8 mouse cellular contexts compared by ENCODE assay signal in the genomic region with DNA sequence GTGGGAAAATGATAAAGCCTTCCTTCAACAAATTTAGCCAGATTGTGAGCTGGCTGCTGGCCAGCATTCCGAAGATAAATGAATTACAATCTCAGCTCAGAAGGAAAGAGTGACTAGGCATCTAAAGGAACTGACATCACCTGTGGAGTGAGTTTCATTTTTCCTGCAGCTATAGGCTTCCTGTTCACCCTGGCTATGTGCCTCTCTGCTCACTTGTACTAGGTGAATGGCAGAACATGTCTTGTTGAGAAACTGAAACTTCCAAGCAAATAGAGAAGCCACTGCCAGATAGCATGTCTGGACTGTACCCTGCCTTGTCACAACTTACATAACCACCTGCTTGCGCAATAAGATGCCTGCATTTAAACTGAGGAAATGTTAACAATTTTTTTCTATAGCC. TPM values are rescaled to one million over a fixed set of nuclear protein-coding genes. Genes with fewer than 3 reads are reported as not detected.
DNase-seq lines count a peak whose midpoint lies in the region; ATAC-seq and TF ChIP-seq lines count a peak whose summit lies in the region.

No protein-coding gene starts in this region.

- H3K36me3 ChIP-seq in limb, embryonic 14.5 days (ENCODE audit: control insufficient read depth, insufficient read depth, low read length): no peaks in the 10 kb centered on the region
- no peaks in the 10 kb centered on the region for H3K36me3 ChIP-seq in limb, embryonic 10.5 days

- H3K9ac ChIP-seq in limb, embryonic 14.5 days (ENCODE audit: low read depth, low read length, severe bottlenecking): no peak overlapping the region

- no peaks in the 10 kb centered on the region for H3K27me3 ChIP-seq in limb, embryonic 14.5 days (ENCODE audit: control insufficient read depth, insufficient read depth, low read length)
- H3K27me3 ChIP-seq in limb, embryonic 10.5 days (ENCODE audit: low read depth, poor library complexity, severe bottlenecking): no peaks in the 10 kb centered on the region

- TF ChIP-seq CTCF in gastrocnemius, adult 2 months (IDR thresholded peaks at IDR 0.05): no peak

- no peak overlapping the region for H3K4me3 ChIP-seq in limb, embryonic 14.5 days (replicated peaks; ENCODE audit: low read length)
- H3K4me3 ChIP-seq in limb, embryonic 10.5 days: no peak overlapping the region
- H3K4me3 ChIP-seq in gastrocnemius, adult 2 months: no peak overlapping the region

- WGBS in limb, embryonic 14.5 days: 92% methylated on average over 2 of the region's 2 CpGs
- WGBS in limb, embryonic 10.5 days: 84% methylated on average over 2 of the region's 2 CpGs

- H3K27ac ChIP-seq in limb, embryonic 14.5 days (replicated peaks; ENCODE audit: low read depth, low read length): no peak overlapping the region
- H3K27ac ChIP-seq in limb, embryonic 10.5 days: no peak overlapping the region
- H3K27ac ChIP-seq in gastrocnemius, adult 2 months: no peak overlapping the region

- TF ChIP-seq POLR2A in limb, embryonic 14.5 days (IDR thresholded peaks at IDR 0.05; ENCODE audit: borderline replicate concordance, extremely low read depth, insufficient read depth, insufficient read length): no peak

- no peak for ATAC-seq in limb, embryonic 14.5 days (ENCODE audit: low FRiP score, low read depth)
- ATAC-seq in hematopoietic stem cell, adult 5-6 weeks (replicated peaks in 1 of 2; ENCODE audit: insufficient read depth in 1 of 2, low FRiP score in 2 of 2, low TSS enrichment in 1 of 2, low read depth in 1 of 2, poor library complexity in 2 of 2, severe bottlenecking in 2 of 2): peak; percentile 82 to 87
- peak; percentile 87 for ATAC-seq in monocyte, adult 5-6 weeks (replicated peaks; ENCODE audit: insufficient number of reproducible peaks, low FRiP score, low TSS enrichment, poor library complexity, severe bottlenecking)
- ATAC-seq in CD4-positive, CD25-positive, alpha-beta regulatory T cell, adult 4 months: no peak

- H3K4me2 ChIP-seq in limb, embryonic 14.5 days (replicated peaks; ENCODE audit: low read depth, low read length, severe bottlenecking): no peak overlapping the region

- H3K9me3 ChIP-seq in limb, embryonic 14.5 days (ENCODE audit: control insufficient read depth, low read length): no peaks in the 10 kb centered on the region
- no peaks in the 10 kb centered on the region for H3K9me3 ChIP-seq in limb, embryonic 10.5 days (replicated peaks)

- peak; percentile 38 for DNase-seq in limb, embryonic 14.5 days (ENCODE audit: low spot score)
- DNase-seq in limb, embryonic 10.5 days (ENCODE audit: low spot score): no peak
- peak; percentile 52 for DNase-seq in adrenal gland, postnatal 14 days
- DNase-seq in gastrocnemius, adult 2 months: no peak
- DNase-seq in left cerebral cortex, adult 11 months (ENCODE audit: low spot score): no peak

- intact Hi-C loops in gastrocnemius, adult 2 months (cut with DNase I): no loop called here

- peaks cover 4% of the 10 kb centered on the region; the same call in 1 of the 2 replicates for H3K4me1 ChIP-seq in limb, embryonic 14.5 days (ENCODE audit: control insufficient read depth, insufficient read depth, low read length)
- peaks cover 8% of the 10 kb centered on the region for H3K4me1 ChIP-seq in limb, embryonic 10.5 days

RNA-seq across cellular contexts. Expression of a gene that starts 33.0 kb away (rescaled TPM):
- 42.0 and 51.6 TPM in 2 replicates for polyA plus RNA-seq in limb, embryonic 14.5 days (2012; rRNA removed)
- 29.3 and 31.3 TPM in 2 replicates for polyA plus RNA-seq in limb, embryonic 14.5 days (2014; fragmentation: Nextera tagmentation; extraction: Ambion mirVana)
- polyA plus RNA-seq in limb, embryonic 10.5 days (2016; fragmentation: Nextera tagmentation; extraction: Ambion mirVana): 0.18 and 1.2 TPM in 2 replicates
- 1.4 TPM in 1 of 2 replicates, not detected in the other for total RNA-seq in adrenal gland, postnatal 14 days (2021)
- 0.19 and 0.35 TPM in 2 replicates for total RNA-seq in hematopoietic stem cell, adult 5-6 weeks (2017)
- total RNA-seq in monocyte, adult 5-6 weeks (2017): not detected in 3 replicates
- not detected for polyA plus RNA-seq in CD4-positive, CD25-positive, alpha-beta regulatory T cell, adult 4 months (2017; shearing (Covaris generic))
- total RNA-seq in gastrocnemius, adult 2 months (2021): not detected

Comparison
In these comparisons a context has a peak if more than half of its experiments do, and no peak if none do; other contexts are left out.
1. DNase-seq: peak in limb, embryonic 14.5 days (single experiment) and adrenal gland, postnatal 14 days (single experiment); none in limb, embryonic 10.5 days (single experiment), gastrocnemius, adult 2 months (single experiment) and left cerebral cortex, adult 11 months (single experiment).
2. ATAC-seq: peak in hematopoietic stem cell, adult 5-6 weeks (2 of 2) and monocyte, adult 5-6 weeks (single experiment); none in limb, embryonic 14.5 days (single experiment) and CD4-positive, CD25-positive, alpha-beta regulatory T cell, adult 4 months (single experiment).